7 mouse cellular contexts compared by ENCODE assay signal in the genomic region with DNA sequence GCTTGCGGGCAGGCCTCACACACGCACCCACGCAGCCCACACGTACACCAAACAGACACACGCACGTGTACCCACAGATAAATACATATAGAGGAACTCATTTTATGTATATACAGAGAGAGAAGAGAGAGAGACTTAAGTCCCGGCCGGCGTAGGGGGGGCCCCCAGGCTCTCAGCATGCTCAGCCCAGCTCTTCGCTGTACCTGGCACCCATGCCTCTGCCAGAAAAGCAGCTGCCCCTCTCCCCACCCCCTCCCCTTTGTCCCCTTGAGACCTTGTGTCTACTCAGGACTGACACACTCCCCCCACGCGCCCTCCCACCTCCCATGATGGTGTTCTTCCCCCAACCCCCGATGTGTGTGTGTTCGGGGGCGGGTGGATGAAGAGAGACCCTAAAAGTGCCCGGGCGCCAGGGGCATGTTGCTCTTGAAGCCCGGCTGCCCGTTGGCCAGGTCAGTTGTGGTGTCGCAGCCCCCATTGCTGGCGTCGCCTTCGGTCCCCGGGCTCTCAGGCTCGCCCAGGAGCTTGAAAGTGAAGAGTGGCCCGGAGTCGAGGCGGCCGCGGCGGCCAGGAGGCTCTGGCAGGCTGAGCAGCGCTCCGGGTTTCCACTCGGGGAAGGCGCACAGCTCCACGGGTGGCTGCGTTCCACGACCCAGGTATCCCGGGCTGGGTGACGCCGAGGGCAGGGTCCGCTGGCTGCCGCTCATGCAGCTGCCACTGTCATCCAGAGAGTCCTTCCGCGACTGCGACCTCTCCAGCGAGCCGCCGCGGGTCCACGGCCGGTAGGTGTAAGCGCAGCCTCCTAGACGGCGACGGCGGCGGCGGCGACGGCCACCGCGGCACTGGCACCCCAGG. TPM values are rescaled to one million over a fixed set of nuclear protein-coding genes. Genes with fewer than 3 reads are reported as not detected.
DNase-seq lines count a peak whose midpoint lies in the region; ATAC-seq lines count a peak whose summit lies in the region.

No protein-coding gene starts in this region.

- H3K4me3 ChIP-seq in hindbrain, embryonic 11.5 days (ENCODE audit: low read depth, low read length) = peak overlapping the region; percentile 34
- H3K4me3 ChIP-seq in neural tube, embryonic 14.5 days (ENCODE audit: low read depth, low read length) = peak overlapping the region; percentile 33

- peak; percentile 76 for ATAC-seq in hindbrain, embryonic 11.5 days (ENCODE audit: low FRiP score)
- ATAC-seq in neural tube, embryonic 14.5 days (ENCODE audit: low read depth) = peak; percentile 76
- no peak for ATAC-seq in inflammation-experienced regulatory T-cells, adult 6 months

- H3K36me3 ChIP-seq in hindbrain, embryonic 11.5 days (ENCODE audit: control insufficient read depth, insufficient read depth, low read length) = no peaks in the 10 kb centered on the region
- H3K36me3 ChIP-seq in neural tube, embryonic 14.5 days (ENCODE audit: control insufficient read depth, insufficient read depth, low read length) = no peaks in the 10 kb centered on the region

- no peak overlapping the region for H3K27ac ChIP-seq in hindbrain, embryonic 11.5 days (ENCODE audit: low read depth, low read length)
- H3K27ac ChIP-seq in neural tube, embryonic 14.5 days (ENCODE audit: low read depth, low read length) = no peak overlapping the region

- H3K9me3 ChIP-seq in hindbrain, embryonic 11.5 days (ENCODE audit: control insufficient read depth, low read length) = no peaks in the 10 kb centered on the region
- H3K9me3 ChIP-seq in neural tube, embryonic 14.5 days (ENCODE audit: control insufficient read depth, low read length) = no peaks in the 10 kb centered on the region

- peak; percentile 28 for DNase-seq in ovary, postnatal 36 days (ENCODE audit: low spot score)
- no peak for DNase-seq in ovary, postnatal 14 days (ENCODE audit: low spot score)
- DNase-seq in embryo, embryonic 9.5 days (ENCODE audit: extremely low spot score) = peak; percentile 56
- DNase-seq in hindbrain, embryonic 11.5 days (ENCODE audit: low spot score) = peak; percentile 65
- peak; percentile 11 for DNase-seq in liver

- H3K9ac ChIP-seq in hindbrain, embryonic 11.5 days (ENCODE audit: low read depth, low read length) = peak overlapping the region; percentile 45
- H3K9ac ChIP-seq in neural tube, embryonic 14.5 days (replicated peaks; ENCODE audit: low read depth, low read length) = peak overlapping the region; percentile 25; the same call in 1 of the 2 replicates

- H3K27me3 ChIP-seq in hindbrain, embryonic 11.5 days (ENCODE audit: control insufficient read depth, insufficient read depth, low read length) = peaks cover 8% of the 10 kb centered on the region
- H3K27me3 ChIP-seq in neural tube, embryonic 14.5 days (ENCODE audit: control insufficient read depth, insufficient read depth, low read length) = peaks cover 5% of the 10 kb centered on the region

- 13% methylated on average over 62 of the region's 63 CpGs for WGBS in hindbrain, embryonic 11.5 days
- WGBS in neural tube, embryonic 14.5 days = 14% methylated on average over 63 of the region's 63 CpGs

- H3K4me1 ChIP-seq in hindbrain, embryonic 11.5 days (replicated peaks; ENCODE audit: control insufficient read depth, insufficient read depth, low read length) = 0 out of 2 replicates have a peak, but pooled peaks cover 4% of the 10 kb centered on the region
- no peaks in the 10 kb centered on the region for H3K4me1 ChIP-seq in neural tube, embryonic 14.5 days (ENCODE audit: control insufficient read depth, insufficient read depth, low read length)

- peak overlapping the region; percentile 77 for H3K4me2 ChIP-seq in hindbrain, embryonic 11.5 days (replicated peaks; ENCODE audit: low read depth, low read length)
- peak overlapping the region; percentile 54 for H3K4me2 ChIP-seq in neural tube, embryonic 14.5 days (ENCODE audit: low read depth, low read length)

RNA-seq across cellular contexts. Expression of a gene that starts 27.9 kb away (rescaled TPM):
- polyA plus RNA-seq in hindbrain, embryonic 11.5 days (2014; fragmentation: Nextera tagmentation; extraction: Ambion mirVana) = 86.2 and 89.5 TPM in 2 replicates
- 78.6 and 81.5 TPM in 2 replicates for polyA plus RNA-seq in neural tube, embryonic 14.5 days (2014; fragmentation: Nextera tagmentation; extraction: Ambion mirVana)
- 100 to 1,000 TPM; 104 to 107 (median 107) TPM for polyA plus RNA-seq in inflammation-experienced regulatory T-cells, adult 6 months (2017; shearing (Covaris generic))
